Mouse (Mus musculus) ES-Bruce4 (cell line): ENCODE measurements around the gene Atxn1. TPM values are rescaled to one million over a fixed set of nuclear protein-coding genes. Genes with fewer than 3 reads are reported as not detected.

ENCODE experiments used
- H3K27ac ChIP-seq: 2 replicates; pipeline ENCODE4 v1.5.1; 2012; ENCODE audit warnings: low read length, inconsistent platforms; ENCODE audit not compliant: insufficient read depth
- H3K27me3 ChIP-seq: 2 replicates; pipeline ENCODE4 v1.6.1; 2012; ENCODE audit warnings: mild to moderate bottlenecking, low read length, inconsistent platforms; ENCODE audit not compliant: control insufficient read depth, poor library complexity, insufficient read depth, severe bottlenecking
- H3K36me3 ChIP-seq: 2 replicates; pipeline ENCODE4 v1.6.1; 2012; ENCODE audit warnings: inconsistent platforms, mild to moderate bottlenecking, low read length, moderate library complexity; ENCODE audit not compliant: control insufficient read depth, poor library complexity, insufficient read depth, severe bottlenecking
- H3K4me1 ChIP-seq: one replicate; pipeline ENCODE4 v1.8.1; 2011; ENCODE audit warnings: low read length; ENCODE audit not compliant: control insufficient read depth, insufficient read depth
- H3K4me3 ChIP-seq: 2 replicates; pipeline ENCODE4 v1.5.1; 2011; ENCODE audit warnings: low read depth, mild to moderate bottlenecking, low read length
- H3K9ac ChIP-seq: 2 replicates; pipeline ENCODE4 v1.6.1; 2012; ENCODE audit warnings: low read depth, mild to moderate bottlenecking, inconsistent platforms; ENCODE audit not compliant: poor library complexity, severe bottlenecking
- H3K9me3 ChIP-seq: replicated peaks from 2 replicates; pipeline ENCODE4 v1.6.1; 2012; ENCODE audit warnings: mild to moderate bottlenecking, low read length, inconsistent platforms; ENCODE audit not compliant: control insufficient read depth, poor library complexity, insufficient read depth, severe bottlenecking
- CTCF ChIP-seq: IDR thresholded peaks from one replicate; pipeline ENCODE4 v1.8.1; 2011; ENCODE audit warnings: low read depth, low read length
- EP300 ChIP-seq: IDR thresholded peaks from 2 replicates; pipeline ENCODE4 v1.6.1; 2011; ENCODE audit warnings: low read depth, low read length; ENCODE audit not compliant: insufficient read depth
- POLR2A ChIP-seq: IDR thresholded peaks from one replicate; pipeline ENCODE4 v1.8.1; 2011; ENCODE audit warnings: low read length; ENCODE audit not compliant: insufficient read depth
- polyA plus RNA-seq: library from polyadenylated mRNA; stranded (reverse); fragments of >200 nt; gene quantifications from 2 replicates; pipeline ENCODE4 v1.2.4, GENCODE M21; 2011; ENCODE audit warnings: low read depth; ENCODE audit not compliant: missing spikeins, insufficient read depth, insufficient read length

Gene Atxn1
- polyA plus RNA-seq, 1 experiment = 10.1 TPM

DNA sequence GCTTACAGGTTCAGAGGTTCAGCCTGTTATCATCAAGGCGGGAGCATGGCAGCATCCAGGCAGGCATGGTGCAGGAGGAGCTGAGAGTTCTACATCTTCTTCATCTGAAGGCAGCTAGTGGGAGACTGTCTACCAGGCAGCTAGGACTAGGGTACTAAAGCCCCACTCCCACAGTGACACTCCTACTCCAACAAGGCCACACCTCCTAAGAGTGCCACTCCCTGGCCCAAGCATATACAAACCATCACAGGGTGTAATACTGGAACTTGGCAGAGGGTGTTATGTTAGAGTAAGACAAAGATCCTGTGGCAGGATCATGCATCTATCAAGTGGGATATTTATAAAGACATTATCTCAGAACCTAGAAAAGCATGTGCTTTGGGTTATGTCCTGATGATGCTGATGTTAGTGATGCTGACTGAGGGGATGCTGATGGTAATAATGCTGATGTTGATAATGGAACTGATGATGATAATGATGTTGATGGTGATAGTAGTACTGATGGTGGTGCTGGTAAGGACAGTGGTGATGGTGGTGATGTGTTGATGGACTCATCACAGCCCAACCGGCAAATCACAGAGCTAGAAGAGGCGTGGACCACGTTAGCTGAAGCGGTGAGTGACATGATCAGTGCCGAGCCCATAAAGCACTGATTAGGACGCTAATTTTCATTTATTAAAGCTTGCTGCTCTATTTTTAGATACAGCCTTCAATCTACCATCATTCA is 142.9 kb downstream of the Atxn1 start:
- Histone ChIP-seq H3K9me3 (no peaks in the 10 kb centered on the region), H3K9ac (no peak overlapping the region), H3K4me3 (no peak overlapping the region), H3K27me3 (no peaks in the 10 kb centered on the region), H3K36me3 (no peaks in the 10 kb centered on the region), H3K27ac (no peak overlapping the region), H3K4me1 (peaks cover 1% of the 10 kb centered on the region)
- TF ChIP-seq CTCF = no peak
- no peak for TF ChIP-seq EP300
- TF ChIP-seq POLR2A = no peak

DNA sequence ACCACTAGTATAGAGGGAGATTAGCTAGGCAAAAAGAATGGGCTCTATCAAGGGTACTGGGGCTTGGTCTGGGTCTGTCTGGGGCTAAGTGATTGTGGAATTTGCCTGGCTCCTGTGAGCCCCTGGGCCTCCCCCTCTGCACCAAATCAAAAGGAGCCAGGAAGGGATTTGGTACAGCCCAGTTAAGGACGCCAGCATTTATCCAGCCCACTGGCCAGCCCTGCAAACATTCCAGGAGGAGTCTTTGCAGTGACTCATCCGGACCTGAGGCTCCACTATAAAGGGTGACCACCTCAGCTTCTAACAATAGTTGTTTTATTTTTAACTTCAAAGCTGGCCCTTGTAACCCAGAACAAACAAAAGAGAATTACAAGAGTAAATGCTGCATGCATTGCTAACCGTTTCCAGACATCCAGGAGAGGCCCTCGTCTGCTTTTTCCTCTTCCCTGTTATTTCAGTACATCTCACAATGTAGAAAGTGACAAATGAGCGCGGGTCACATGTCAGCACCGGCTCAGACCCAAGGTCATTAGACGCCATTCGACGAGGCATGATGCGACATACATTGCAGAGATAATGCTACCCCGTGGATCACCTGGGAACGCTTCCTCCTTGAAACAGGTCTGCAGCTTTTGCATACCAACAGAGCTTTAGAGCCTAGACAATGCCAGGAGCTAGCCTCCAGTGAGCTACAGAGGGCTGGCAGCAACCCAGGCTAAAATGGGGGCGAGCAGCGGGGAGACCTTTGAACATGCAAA is 144.2 kb downstream of the Atxn1 start:
- Histone ChIP-seq H3K36me3 (no peaks in the 10 kb centered on the region), H3K9me3 (no peaks in the 10 kb centered on the region), H3K9ac (no peak overlapping the region), H3K27ac (no peak overlapping the region), H3K27me3 (no peaks in the 10 kb centered on the region), H3K4me3 (no peak overlapping the region), H3K4me1 (peaks cover 1% of the 10 kb centered on the region)
- TF ChIP-seq EP300 (no peak), CTCF (no peak), POLR2A (no peak)

DNA sequence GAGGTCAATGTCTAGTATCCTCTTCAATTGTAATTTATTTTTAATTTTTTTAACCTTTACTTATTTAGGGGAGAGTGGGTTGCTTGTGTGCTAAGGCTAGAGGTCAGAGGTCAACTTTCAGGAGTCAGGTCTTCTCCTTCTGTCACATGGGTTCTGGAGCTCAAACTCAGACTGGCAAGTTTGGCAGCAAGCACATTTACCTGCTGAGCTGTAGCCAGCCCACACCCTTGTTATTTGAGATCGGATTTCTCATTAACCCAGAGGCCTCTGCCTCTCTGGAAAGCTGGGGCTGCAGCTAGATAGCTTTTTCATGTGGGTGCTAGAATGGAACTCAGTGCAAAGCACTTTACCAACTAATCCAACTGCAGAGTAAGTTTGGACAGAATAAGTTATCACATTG is 148.1 kb downstream of the Atxn1 start:
- H3K9ac ChIP-seq = no peak overlapping the region
- H3K36me3 ChIP-seq = no peaks in the 10 kb centered on the region
- H3K9me3 ChIP-seq = no peaks in the 10 kb centered on the region
- peaks cover 1% of the 10 kb centered on the region for H3K4me1 ChIP-seq
- H3K27ac ChIP-seq = no peak overlapping the region
- H3K27me3 ChIP-seq = no peaks in the 10 kb centered on the region
- no peak overlapping the region for H3K4me3 ChIP-seq
- TF ChIP-seq EP300 = no peak
- TF ChIP-seq CTCF = no peak
- no peak for TF ChIP-seq POLR2A

DNA sequence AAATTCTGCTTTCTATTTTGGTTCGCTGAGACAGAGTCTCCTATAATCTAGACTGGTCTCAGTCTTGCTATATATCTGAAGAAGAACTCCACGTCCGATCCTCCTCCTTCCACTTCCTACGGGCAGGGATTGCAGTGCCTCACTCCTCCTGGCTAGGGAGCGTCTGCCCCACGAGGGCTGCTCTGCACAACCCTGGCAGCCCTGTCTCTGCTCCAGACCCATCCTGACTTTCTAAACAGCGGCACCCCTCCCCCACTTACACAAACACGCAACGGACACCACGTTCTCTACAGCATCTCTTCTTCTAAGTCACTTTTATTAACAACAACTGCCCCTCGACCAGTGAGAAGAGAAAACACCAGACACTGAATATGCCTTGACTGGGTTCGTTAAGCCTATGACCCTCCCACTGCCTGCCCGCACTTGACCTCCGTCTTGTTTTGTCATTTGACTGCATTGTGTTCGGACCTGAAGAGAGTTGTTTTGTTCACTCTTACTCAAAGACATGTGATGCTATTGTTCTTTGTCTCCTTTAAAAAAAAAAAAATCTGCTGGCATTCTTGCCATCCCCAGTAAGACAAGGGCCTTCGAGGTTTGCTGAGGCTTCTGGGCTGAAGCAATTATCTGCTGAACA is 154.9 kb downstream of the Atxn1 start:
- Histone ChIP-seq H3K27me3 (no peaks in the 10 kb centered on the region), H3K9me3 (no peaks in the 10 kb centered on the region), H3K4me3 (no peak overlapping the region), H3K4me1 (no peaks in the 10 kb centered on the region), H3K9ac (no peak overlapping the region), H3K27ac (no peak overlapping the region), H3K36me3 (no peaks in the 10 kb centered on the region)
- TF ChIP-seq POLR2A (no peak), CTCF (no peak), EP300 (no peak)

DNA sequence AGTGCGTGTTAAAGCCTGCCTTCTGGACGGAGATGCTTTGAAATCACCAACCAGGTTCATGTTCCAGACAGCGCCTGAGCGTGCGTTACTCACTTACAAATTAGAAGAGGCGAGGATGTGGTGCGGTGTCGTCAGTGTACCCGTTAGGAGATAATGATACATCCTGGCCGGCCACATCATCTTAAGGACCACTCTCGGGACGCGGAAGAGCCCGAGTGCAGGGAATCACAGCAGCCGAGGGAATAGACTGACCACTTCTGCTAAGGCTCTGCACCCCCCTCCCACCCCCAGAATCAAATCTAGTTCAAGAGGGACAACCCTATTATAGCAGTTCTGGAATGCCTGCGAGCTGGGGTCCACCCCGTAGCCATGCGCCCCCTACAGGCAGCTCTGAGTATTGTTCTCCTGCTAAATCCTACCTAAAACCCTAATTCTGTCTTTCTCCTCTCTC is 157.2 kb downstream of the Atxn1 start:
- Histone ChIP-seq H3K9ac (no peak overlapping the region), H3K27me3 (no peaks in the 10 kb centered on the region), H3K36me3 (no peaks in the 10 kb centered on the region), H3K9me3 (no peaks in the 10 kb centered on the region), H3K4me3 (no peak overlapping the region), H3K4me1 (no peaks in the 10 kb centered on the region), H3K27ac (no peak overlapping the region)
- TF ChIP-seq EP300 (no peak), CTCF (peak; percentile 74)
